Mouse (Mus musculus): ENCODE measurements around the gene Tcl1b3. TPM values are rescaled to one million over a fixed set of nuclear protein-coding genes. Genes with fewer than 3 reads are reported as not detected.

The Tcl1b3 gene
- not detected for total RNA-seq (2023)

GRCm38 (mm10) chr12:105190743-105191142 is at the start of gene Tcl1b3:
Gene Tcl1b3, plus strand, starts transcription at chr12:105191043.

GRCm38 (mm10) chr12:105145714-105146113 is 45.1 kb upstream of the Tcl1b3 start, which contains the start of gene Tcl1b2:
Gene Tcl1b2, plus strand, starts transcription at chr12:105146014.

GRCm38 (mm10) chr12:105159390-105159789 is 31.5 kb upstream of the Tcl1b3 start, which contains the start of gene Tcl1b1:
Gene Tcl1b1, plus strand, starts transcription at chr12:105159690.

GRCm38 (mm10) chr12:105176044-105176443 is 14.8 kb upstream of the Tcl1b3 start, which contains the start of gene Tcl1b5:
Gene Tcl1b5, plus strand, starts transcription at chr12:105176344.

GRCm38 (mm10) chr12:105201657-105202056 is 10.8 kb downstream of the Tcl1b3 start, which contains the start of gene Tcl1b4:
Gene Tcl1b4, plus strand, starts transcription at chr12:105201957.

GRCm38 (mm10) chr12:105222601-105223319 is 31.9 kb downstream of the Tcl1b3 start, which contains the start of gene Tcl1:
Gene Tcl1, minus strand, starts transcription at chr12:105222793.

Other genes starting within 250 kb of the Tcl1b3 start
- gene Syne3, start 181.2 kb upstream of the Tcl1b3 start, total RNA-seq (2023): 10 to 100 TPM; 33.1 to 35.9 TPM
- gene Glrx5, start 158.4 kb upstream of the Tcl1b3 start, total RNA-seq (2023): 10 to 100 TPM; 25.7 to 45.1 TPM
- gene Tcl1b2, start 45.0 kb upstream of the Tcl1b3 start, total RNA-seq (2023): not detected
- gene Tcl1b1, start 31.4 kb upstream of the Tcl1b3 start, total RNA-seq (2023): not detected
- gene Tcl1b5, start 14.7 kb upstream of the Tcl1b3 start, total RNA-seq (2023): not detected
- gene Tcl1b4, start 10.9 kb downstream of the Tcl1b3 start, total RNA-seq (2023): not detected
- not detected for gene Tcl1, start 31.8 kb downstream of the Tcl1b3 start, total RNA-seq (2023)
- gene Tunar, start 142.8 kb downstream of the Tcl1b3 start, total RNA-seq (2023): not detected

Data from neutrophil, adult 83 days (primary cell).